Mouse (Mus musculus): Measurements from ENCODE around the gene Ddx60. TPM values are rescaled to one million over a fixed set of nuclear protein-coding genes. Genes with fewer than 3 reads are reported as not detected.
"Not testable (repeated sequence)": the region's sequence is repeated elsewhere in the genome, so short reads cannot be mapped to it uniquely, and the experiment has no call there.

Gene Ddx60
- polyA plus RNA-seq, 1 experiment from 2014 or later, result 0.65 TPM

- WGBS, result 85% methylated on average over 2 of the region's 2 CpGs
These were observed 8.6 kb upstream of the Ddx60 start for GRCm38 (mm10) chr8:61919145-61919788.

GRCm38 (mm10) chr8:61920389-61920788 lies 7.5 kb upstream of the Ddx60 start:
- Histone ChIP-seq H3K4me3 (no peak overlapping the region), H3K27me3 (no peaks in the 10 kb centered on the region), H3K36me3 (no peaks in the 10 kb centered on the region), H3K27ac (replicated peaks) (no peak overlapping the region), H3K4me1 (no peaks in the 10 kb centered on the region), H3K9ac (replicated peaks) (no peak overlapping the region), H3K4me2 (replicated peaks) (no peak overlapping the region), H3K9me3 (no peaks in the 10 kb centered on the region)
- 82% methylated on average over 7 of the region's 7 CpGs for WGBS
- no peak for ATAC-seq (ENCODE audit: low FRiP score, low read depth)

More at GRCm38 (mm10) chr8:61919145-61919788, 8.6 kb upstream of the Ddx60 start:
- Histone ChIP-seq H3K4me1 (no peaks in the 10 kb centered on the region), H3K27me3 (no peaks in the 10 kb centered on the region), H3K27ac (replicated peaks) (no peak overlapping the region), H3K4me3 (no peak overlapping the region), H3K9me3 (no peaks in the 10 kb centered on the region), H3K9ac (replicated peaks) (no peak overlapping the region), H3K36me3 (no peaks in the 10 kb centered on the region), H3K4me2 (replicated peaks) (no peak overlapping the region)
- ATAC-seq (ENCODE audit: low FRiP score, low read depth), result no peak

GRCm38 (mm10) chr8:61921454-61922054 lies 6.3 kb upstream of the Ddx60 start:
- 84% methylated on average over 10 of the region's 10 CpGs for WGBS
- Histone ChIP-seq H3K4me3 (no peak overlapping the region), H3K27me3 (no peaks in the 10 kb centered on the region), H3K9ac (replicated peaks) (no peak overlapping the region), H3K4me1 (no peaks in the 10 kb centered on the region), H3K9me3 (no peaks in the 10 kb centered on the region), H3K27ac (replicated peaks) (no peak overlapping the region), H3K4me2 (replicated peaks) (no peak overlapping the region), H3K36me3 (no peaks in the 10 kb centered on the region)
- no peak for ATAC-seq (ENCODE audit: low FRiP score, low read depth)

- Histone ChIP-seq H3K36me3 (no peaks in the 10 kb centered on the region), H3K27me3 (no peaks in the 10 kb centered on the region), H3K4me1 (peaks cover 4% of the 10 kb centered on the region; the same call in 1 of the 2 replicates), H3K4me3 (no peak overlapping the region), H3K4me2 (replicated peaks) (no peak overlapping the region), H3K9me3 (no peaks in the 10 kb centered on the region), H3K9ac (replicated peaks) (no peak overlapping the region), H3K27ac (replicated peaks) (no peak overlapping the region)
- ATAC-seq (ENCODE audit: low FRiP score, low read depth), result no peak
- WGBS, result 95% methylated on average over 1 of the region's 1 CpGs
These were observed 3.4 kb upstream of the Ddx60 start for GRCm38 (mm10) chr8:61924518-61924917.

GRCm38 (mm10) chr8:61933243-61933642 lies 5.4 kb downstream of the Ddx60 start:
- H3K27ac ChIP-seq (replicated peaks), result no peak overlapping the region
- H3K27me3 ChIP-seq, result no peaks in the 10 kb centered on the region
- H3K4me3 ChIP-seq, result no peak overlapping the region
- no peak overlapping the region for H3K9ac ChIP-seq (replicated peaks)
- no peak for ATAC-seq (ENCODE audit: low FRiP score, low read depth)
- peaks cover 2% of the 10 kb centered on the region; the same call in 1 of the 2 replicates for H3K4me1 ChIP-seq
- WGBS, result 52% methylated on average over 2 of the region's 2 CpGs
- H3K4me2 ChIP-seq (replicated peaks), result no peak overlapping the region
- H3K36me3 ChIP-seq, result no peaks in the 10 kb centered on the region
- H3K9me3 ChIP-seq, result no peaks in the 10 kb centered on the region

GRCm38 (mm10) chr8:61937576-61937975 lies 9.7 kb downstream of the Ddx60 start:
- no peaks in the 10 kb centered on the region for H3K27me3 ChIP-seq
- WGBS, result 74% methylated on average over 2 of the region's 2 CpGs
- ATAC-seq (ENCODE audit: low FRiP score, low read depth), result no peak
- H3K36me3 ChIP-seq, result no peaks in the 10 kb centered on the region
- no peaks in the 10 kb centered on the region for H3K9me3 ChIP-seq
- no peak overlapping the region for H3K4me2 ChIP-seq (replicated peaks)
- H3K27ac ChIP-seq (replicated peaks), result no peak overlapping the region
- H3K4me3 ChIP-seq, result no peak overlapping the region
- H3K4me1 ChIP-seq, result no peaks in the 10 kb centered on the region
- no peak overlapping the region for H3K9ac ChIP-seq (replicated peaks)

- not testable (repeated sequence) for H3K27ac ChIP-seq (replicated peaks); H3K4me2 ChIP-seq (replicated peaks); ATAC-seq (ENCODE audit: low FRiP score, low read depth); H3K9me3 ChIP-seq; H3K9ac ChIP-seq (replicated peaks); H3K4me3 ChIP-seq; H3K36me3 ChIP-seq; H3K4me1 ChIP-seq; H3K27me3 ChIP-seq
- WGBS, result 88% methylated on average over 4 of the region's 4 CpGs
These were observed 36.9 kb downstream of the Ddx60 start for GRCm38 (mm10) chr8:61964591-61965375.

- Histone ChIP-seq H3K4me3 (no peak overlapping the region), H3K27ac (replicated peaks) (no peak overlapping the region), H3K36me3 (no peaks in the 10 kb centered on the region), H3K9me3 (no peaks in the 10 kb centered on the region), H3K4me2 (replicated peaks) (no peak overlapping the region), H3K9ac (replicated peaks) (no peak overlapping the region), H3K27me3 (no peaks in the 10 kb centered on the region), H3K4me1 (no peaks in the 10 kb centered on the region)
- 13% methylated on average over 3 of the region's 3 CpGs for WGBS
- ATAC-seq (ENCODE audit: low FRiP score, low read depth), result no peak
These were observed 41.7 kb downstream of the Ddx60 start for GRCm38 (mm10) chr8:61969581-61969980.

- Histone ChIP-seq H3K4me2 (replicated peaks) (no peak overlapping the region), H3K36me3 (no peaks in the 10 kb centered on the region), H3K9me3 (no peaks in the 10 kb centered on the region), H3K4me3 (no peak overlapping the region), H3K4me1 (peaks cover 5% of the 10 kb centered on the region), H3K27ac (replicated peaks) (no peak overlapping the region), H3K9ac (replicated peaks) (no peak overlapping the region), H3K27me3 (no peaks in the 10 kb centered on the region)
- WGBS, result 92% methylated on average over 4 of the region's 4 CpGs
- no peak for ATAC-seq (ENCODE audit: low FRiP score, low read depth)
These were observed 57.1 kb downstream of the Ddx60 start for GRCm38 (mm10) chr8:61984941-61985340.

GRCm38 (mm10) chr8:61985703-61986475 lies 58.0 kb downstream of the Ddx60 start:
- Histone ChIP-seq H3K9ac (replicated peaks) (no peak overlapping the region), H3K4me2 (replicated peaks) (no peak overlapping the region), H3K4me3 (no peak overlapping the region), H3K27me3 (no peaks in the 10 kb centered on the region), H3K27ac (replicated peaks) (no peak overlapping the region), H3K36me3 (no peaks in the 10 kb centered on the region), H3K4me1 (peaks cover 5% of the 10 kb centered on the region), H3K9me3 (no peaks in the 10 kb centered on the region)
- 53% methylated on average over 6 of the region's 6 CpGs for WGBS
- ATAC-seq (ENCODE audit: low FRiP score, low read depth), result no peak

- peak; percentile 77 for ATAC-seq (ENCODE audit: low FRiP score, low read depth)
- Histone ChIP-seq H3K4me1 (peaks cover 5% of the 10 kb centered on the region), H3K27me3 (no peaks in the 10 kb centered on the region), H3K9me3 (no peaks in the 10 kb centered on the region), H3K27ac (replicated peaks) (no peak overlapping the region), H3K4me3 (no peak overlapping the region), H3K4me2 (replicated peaks) (peak overlapping the region; percentile 31), H3K36me3 (no peaks in the 10 kb centered on the region), H3K9ac (replicated peaks) (no peak overlapping the region)
- 14% methylated on average over 6 of the region's 6 CpGs for WGBS
These were observed 61.6 kb downstream of the Ddx60 start for GRCm38 (mm10) chr8:61989464-61989863.

GRCm38 (mm10) chr8:61992796-61993195 lies 64.9 kb downstream of the Ddx60 start:
- no peak for ATAC-seq (ENCODE audit: low FRiP score, low read depth)
- Histone ChIP-seq H3K4me2 (replicated peaks) (no peak overlapping the region), H3K9ac (replicated peaks) (no peak overlapping the region), H3K27me3 (no peaks in the 10 kb centered on the region), H3K4me3 (no peak overlapping the region), H3K27ac (replicated peaks) (no peak overlapping the region), H3K4me1 (peaks cover 5% of the 10 kb centered on the region), H3K9me3 (no peaks in the 10 kb centered on the region), H3K36me3 (no peaks in the 10 kb centered on the region)
- 75% methylated on average over 1 of the region's 1 CpGs for WGBS

Data from midbrain, embryonic 12.5 days (tissue).